Mouse (Mus musculus) hindbrain, postnatal 0 days (tissue): Measurements from ENCODE around the gene Pycr2. TPM values are rescaled to one million over a fixed set of nuclear protein-coding genes. Genes with fewer than 3 reads are reported as not detected.

Experiments used
- ATAC-seq: fragments of 200-750 bp; cut with Nextera tagmentation; 2 replicates; pipeline ENCODE4 v1.8.0; 2017; ENCODE audit warnings: mild to moderate bottlenecking, moderate TSS enrichment, moderate library complexity
- DNase-seq: peaks from one replicate; pipeline ENCODE4 v3.0.0-alpha.2; 2015; ENCODE audit warnings: low spot score
- H3K27ac ChIP-seq: fragments of 300-500 bp; sonication (generic); 2 replicates; pipeline ENCODE4 v1.5.1; 2014; ENCODE audit warnings: mild to moderate bottlenecking
- H3K27me3 ChIP-seq: fragments of 300-500 bp; sonication (generic); 2 replicates; pipeline ENCODE4 v1.6.1; 2014; ENCODE audit warnings: low read length, mixed read lengths; ENCODE audit not compliant: insufficient read depth
- H3K36me3 ChIP-seq: fragments of 300-500 bp; sonication (generic); 2 replicates; pipeline ENCODE4 v1.6.1; 2014; ENCODE audit warnings: low read length, mixed read lengths; ENCODE audit not compliant: insufficient read depth
- H3K4me1 ChIP-seq: fragments of 300-500 bp; sonication (generic); 2 replicates; pipeline ENCODE4 v1.6.1; 2014; ENCODE audit warnings: antibody characterized with exemption, low read length, mixed read lengths; ENCODE audit not compliant: insufficient read depth
- H3K4me2 ChIP-seq: fragments of 300-500 bp; sonication (generic); 2 replicates; pipeline ENCODE4 v1.6.1; 2014; ENCODE audit warnings: low read depth, mild to moderate bottlenecking, low read length, moderate library complexity, mixed read lengths
- H3K4me3 ChIP-seq: fragments of 300-500 bp; sonication (generic); 2 replicates; pipeline ENCODE4 v1.5.1; 2014; ENCODE audit warnings: low read length
- H3K9ac ChIP-seq: fragments of 300-500 bp; sonication (generic); replicated peaks from 2 replicates; pipeline ENCODE4 v1.6.1; 2014; ENCODE audit warnings: mild to moderate bottlenecking, low read length, moderate library complexity, mixed read lengths
- H3K9me3 ChIP-seq: fragments of 300-500 bp; sonication (generic); 2 replicates; pipeline ENCODE4 v1.6.1; 2016; ENCODE audit warnings: low read length, mixed read lengths
- CTCF ChIP-seq: IDR thresholded peaks from 2 replicates; pipeline ENCODE4 v1.5.1; 2016; ENCODE audit warnings: antibody characterized with exemption, control low read depth, low read depth
- WGBS: fragments of 180-500 bp; shearing (Covaris S2); extraction: QIAGEN DNeasy Blood & Tissue Kit; methylation state at CpG from one replicate; pipeline ENCODE4 v1.1.7; 2014; 5-methylcytosine and 5-hydroxymethylcytosine counted together
- polyA plus RNA-seq: library from polyadenylated mRNA; unstranded; fragments of >200 nt; fragmentation: Nextera tagmentation; extraction: Ambion mirVana; gene quantifications from 2 replicates; pipeline ENCODE4 v1.2.1, GENCODE M21; 2015
- total RNA-seq: library from RNA; depleted of rRNA; stranded (reverse); fragments of >200 nt; gene quantifications from 2 replicates; pipeline ENCODE4 v1.2.3, GENCODE M21; 2014

Gene Pycr2
- total and polyA plus RNA-seq, 2 experiments from 2014 or later, result 64.7 to 70.2 TPM

- H3K4me1 ChIP-seq, result no peaks in the 10 kb centered on the region
- 92% methylated on average over 5 of the region's 5 CpGs for WGBS
- H3K9me3 ChIP-seq, result no peaks in the 10 kb centered on the region
- H3K4me2 ChIP-seq, result no peak overlapping the region
- no peak overlapping the region for H3K27ac ChIP-seq
- no peak for TF ChIP-seq CTCF
- no peaks in the 10 kb centered on the region for H3K27me3 ChIP-seq
- H3K4me3 ChIP-seq, result no peak overlapping the region
- H3K9ac ChIP-seq, result no peak overlapping the region
- H3K36me3 ChIP-seq, result peaks cover 5% of the 10 kb centered on the region; the same call in 1 of the 2 replicates
- ATAC-seq (no peak), DNase-seq (no peak)
These were observed 8.7 kb downstream of the Pycr2 start for GRCm38 (mm10) chr1:180912792-180913191.

- DNase-seq, result no peak
- Histone ChIP-seq H3K36me3 (no peaks in the 10 kb centered on the region), H3K9me3 (no peaks in the 10 kb centered on the region), H3K4me3 (no peak overlapping the region), H3K4me1 (no peaks in the 10 kb centered on the region), H3K27ac (no peak overlapping the region), H3K27me3 (no peaks in the 10 kb centered on the region), H3K4me2 (no peak overlapping the region), H3K9ac (no peak overlapping the region)
- WGBS, result 60% methylated on average over 4 of the region's 4 CpGs
- no peak for TF ChIP-seq CTCF
- no peak for ATAC-seq
These were observed 9.7 kb downstream of the Pycr2 start for GRCm38 (mm10) chr1:180913797-180914196.

GRCm38 (mm10) chr1:180916425-180916824 is 12.3 kb downstream of the Pycr2 start:
- Histone ChIP-seq H3K4me1 (no peaks in the 10 kb centered on the region), H3K9ac (no peak overlapping the region), H3K27me3 (no peaks in the 10 kb centered on the region), H3K4me3 (no peak overlapping the region), H3K9me3 (no peaks in the 10 kb centered on the region), H3K27ac (no peak overlapping the region), H3K36me3 (no peaks in the 10 kb centered on the region), H3K4me2 (no peak overlapping the region)
- ATAC-seq, result no peak
- DNase-seq, result no peak
- TF ChIP-seq CTCF, result no peak
- WGBS, result 80% methylated on average over 11 of the region's 11 CpGs

GRCm38 (mm10) chr1:180917053-180917452 is 13.0 kb downstream of the Pycr2 start:
- H3K9ac ChIP-seq, result no peak overlapping the region
- no peak for ATAC-seq
- 72% methylated on average over 1 of the region's 1 CpGs for WGBS

GRCm38 (mm10) chr1:180919686-180920085 is 15.6 kb downstream of the Pycr2 start:
- DNase-seq, result no peak
- no peaks in the 10 kb centered on the region for H3K36me3 ChIP-seq
- no peak overlapping the region for H3K4me2 ChIP-seq
- no peak overlapping the region for H3K27ac ChIP-seq
- WGBS, result 32% methylated on average over 8 of the region's 8 CpGs
- peak; percentile 54 for TF ChIP-seq CTCF
- no peaks in the 10 kb centered on the region for H3K9me3 ChIP-seq
- H3K4me1 ChIP-seq, result no peaks in the 10 kb centered on the region
- ATAC-seq, result no peak
- no peak overlapping the region for H3K4me3 ChIP-seq
- no peaks in the 10 kb centered on the region for H3K27me3 ChIP-seq
- no peak overlapping the region for H3K9ac ChIP-seq

More at GRCm38 (mm10) chr1:180917053-180917452, 13.0 kb downstream of the Pycr2 start:
- Histone ChIP-seq H3K4me1 (no peaks in the 10 kb centered on the region), H3K9me3 (no peaks in the 10 kb centered on the region), H3K36me3 (no peaks in the 10 kb centered on the region), H3K27me3 (no peaks in the 10 kb centered on the region), H3K27ac (no peak overlapping the region), H3K4me3 (no peak overlapping the region), H3K4me2 (no peak overlapping the region)
- DNase-seq, result no peak
- TF ChIP-seq CTCF, result no peak

- H3K27ac ChIP-seq, result no peak overlapping the region
- no peaks in the 10 kb centered on the region for H3K4me1 ChIP-seq
- H3K4me2 ChIP-seq, result no peak overlapping the region
- no peaks in the 10 kb centered on the region for H3K9me3 ChIP-seq
- ATAC-seq (no peak), DNase-seq (no peak)
- 75% methylated on average over 6 of the region's 6 CpGs for WGBS
- H3K36me3 ChIP-seq, result no peaks in the 10 kb centered on the region
- no peak overlapping the region for H3K4me3 ChIP-seq
- no peak overlapping the region for H3K9ac ChIP-seq
- no peak for TF ChIP-seq CTCF
- H3K27me3 ChIP-seq, result no peaks in the 10 kb centered on the region
These were observed 18.4 kb downstream of the Pycr2 start for GRCm38 (mm10) chr1:180922273-180923048.

GRCm38 (mm10) chr1:180924737-180925136 is 20.6 kb downstream of the Pycr2 start:
- no peaks in the 10 kb centered on the region for H3K36me3 ChIP-seq
- DNase-seq (no peak), ATAC-seq (no peak)
- no peak overlapping the region for H3K4me3 ChIP-seq
- no peak overlapping the region for H3K9ac ChIP-seq
- no peaks in the 10 kb centered on the region for H3K27me3 ChIP-seq
- H3K27ac ChIP-seq, result no peak overlapping the region
- H3K9me3 ChIP-seq, result no peaks in the 10 kb centered on the region
- 62% methylated on average over 2 of the region's 2 CpGs for WGBS
- no peak overlapping the region for H3K4me2 ChIP-seq
- no peak for TF ChIP-seq CTCF
- no peaks in the 10 kb centered on the region for H3K4me1 ChIP-seq
